Mouse (Mus musculus): Measurements from ENCODE around the gene Pla1a.

DNA sequence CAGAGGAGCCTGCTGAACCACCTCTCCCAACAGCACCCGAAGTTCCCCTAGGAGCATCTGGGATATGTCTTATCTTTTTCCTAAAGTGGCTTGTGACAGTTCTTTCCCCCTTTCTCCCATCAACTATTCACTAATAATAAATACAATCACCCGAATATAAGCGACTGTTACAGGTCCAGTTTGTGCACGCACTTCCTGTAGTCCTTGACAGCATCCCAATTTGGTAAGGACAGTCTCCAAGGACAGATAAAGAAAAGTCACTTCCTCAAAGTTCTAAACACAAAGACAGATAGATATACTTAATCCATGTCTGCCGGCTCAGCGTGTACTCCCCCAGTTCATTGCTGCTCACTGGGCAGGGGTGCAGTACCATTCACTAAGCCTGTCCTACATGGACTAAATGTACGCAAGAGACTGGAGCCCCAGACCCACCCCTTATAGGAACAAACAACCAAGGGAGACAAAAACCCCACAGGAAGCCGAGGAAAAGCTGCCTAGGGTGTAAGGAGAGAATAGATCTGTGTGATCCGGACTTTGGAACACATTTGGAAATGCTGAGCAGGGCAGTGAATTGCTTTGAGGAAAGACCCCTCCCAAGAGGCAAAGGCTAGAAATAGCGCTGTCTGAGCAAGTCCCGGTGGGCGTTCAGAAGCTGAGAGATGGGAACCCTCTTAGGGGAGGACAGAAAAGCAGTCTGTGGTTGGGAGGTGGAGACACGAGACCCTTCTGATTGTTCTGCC lies 1.3 kb downstream of the Pla1a start:
- TF ChIP-seq CTCF (IDR thresholded peaks at IDR 0.05; ENCODE audit: borderline replicate concordance, extremely low read depth, insufficient read depth, insufficient read length) (no peak), POLR2A (IDR thresholded peaks at IDR 0.05; ENCODE audit: borderline replicate concordance, extremely low read depth, insufficient read depth, insufficient read length, poor library complexity, severe bottlenecking) (no peak)

Measured in brain, embryonic 14.5 days (tissue).